Mouse (Mus musculus): ENCODE measurements around the gene Nrap. TPM values are rescaled to one million over a fixed set of nuclear protein-coding genes. Genes with fewer than 3 reads are reported as not detected.

Gene Nrap
- polyA plus RNA-seq, 1 experiment from 2014 or later, result 0.09 TPM

- DNase-seq (ENCODE audit: low spot score), result no peak
- peaks cover 22% of the 10 kb centered on the region for H3K27me3 ChIP-seq (ENCODE audit: low read depth, poor library complexity, severe bottlenecking)
- no peak overlapping the region for H3K4me3 ChIP-seq
- no peaks in the 10 kb centered on the region for H3K9me3 ChIP-seq (replicated peaks)
- H3K27ac ChIP-seq, result no peak overlapping the region
- no peaks in the 10 kb centered on the region for H3K36me3 ChIP-seq
- peaks cover 40% of the 10 kb centered on the region for H3K4me1 ChIP-seq
- WGBS, result 78% methylated on average over 9 of the region's 9 CpGs
Measured at GRCm38 (mm10) chr19:56393311-56393866, 3.6 kb upstream of the Nrap start.

- peaks cover 21% of the 10 kb centered on the region for H3K4me1 ChIP-seq
- peaks cover 22% of the 10 kb centered on the region for H3K27me3 ChIP-seq (ENCODE audit: low read depth, poor library complexity, severe bottlenecking)
- H3K27ac ChIP-seq, result no peak overlapping the region
- no peaks in the 10 kb centered on the region for H3K36me3 ChIP-seq
- no peak for DNase-seq (ENCODE audit: low spot score)
- no peak overlapping the region for H3K4me3 ChIP-seq
- H3K9me3 ChIP-seq (replicated peaks), result no peaks in the 10 kb centered on the region
- WGBS, result 81% methylated on average over 6 of the region's 6 CpGs
Measured at GRCm38 (mm10) chr19:56391307-56392046, 1.6 kb upstream of the Nrap start.

GRCm38 (mm10) chr19:56389176-56389575 is 661 bp downstream of the Nrap start:
- peaks cover 13% of the 10 kb centered on the region for H3K4me1 ChIP-seq
- no peaks in the 10 kb centered on the region for H3K36me3 ChIP-seq
- no peak overlapping the region for H3K27ac ChIP-seq
- 94% methylated on average over 11 of the region's 11 CpGs for WGBS
- H3K9me3 ChIP-seq (replicated peaks), result no peaks in the 10 kb centered on the region
- no peaks in the 10 kb centered on the region for H3K27me3 ChIP-seq (ENCODE audit: low read depth, poor library complexity, severe bottlenecking)
- DNase-seq (ENCODE audit: low spot score), result no peak
- no peak overlapping the region for H3K4me3 ChIP-seq

- 87% methylated on average over 4 of the region's 4 CpGs for WGBS
- no peaks in the 10 kb centered on the region for H3K36me3 ChIP-seq
Measured at GRCm38 (mm10) chr19:56387726-56388302, 2.0 kb downstream of the Nrap start.

GRCm38 (mm10) chr19:56386095-56386494 is 3.7 kb downstream of the Nrap start:
- no peaks in the 10 kb centered on the region for H3K36me3 ChIP-seq
- H3K27ac ChIP-seq, result no peak overlapping the region
- H3K27me3 ChIP-seq (ENCODE audit: low read depth, poor library complexity, severe bottlenecking), result 0 out of 2 replicates have a peak, but pooled peaks cover 2% of the 10 kb centered on the region
- no peak overlapping the region for H3K4me3 ChIP-seq
- no peaks in the 10 kb centered on the region for H3K4me1 ChIP-seq
- H3K9me3 ChIP-seq (replicated peaks), result no peaks in the 10 kb centered on the region
- 95% methylated on average over 10 of the region's 10 CpGs for WGBS
- no peak for DNase-seq (ENCODE audit: low spot score)

More at GRCm38 (mm10) chr19:56387726-56388302, 2.0 kb downstream of the Nrap start:
- no peak overlapping the region for H3K27ac ChIP-seq
- H3K27me3 ChIP-seq (ENCODE audit: low read depth, poor library complexity, severe bottlenecking), result no peaks in the 10 kb centered on the region
- 0 out of 2 replicates have a peak, but pooled peaks cover 3% of the 10 kb centered on the region for H3K4me1 ChIP-seq
- no peaks in the 10 kb centered on the region for H3K9me3 ChIP-seq (replicated peaks)
- no peak overlapping the region for H3K4me3 ChIP-seq
- no peak for DNase-seq (ENCODE audit: low spot score)

- Histone ChIP-seq H3K27me3 (ENCODE audit: low read depth, poor library complexity, severe bottlenecking) (0 out of 2 replicates have a peak, but pooled peaks cover 4% of the 10 kb centered on the region), H3K27ac (no peak overlapping the region), H3K4me1 (no peaks in the 10 kb centered on the region), H3K9me3 (replicated peaks) (no peaks in the 10 kb centered on the region), H3K4me3 (no peak overlapping the region), H3K36me3 (no peaks in the 10 kb centered on the region)
- no peak for DNase-seq (ENCODE audit: low spot score)
- WGBS, result 86% methylated on average over 5 of the region's 5 CpGs
Measured at GRCm38 (mm10) chr19:56385546-56385945, 4.3 kb downstream of the Nrap start.

GRCm38 (mm10) chr19:56381407-56381806 is 8.4 kb downstream of the Nrap start:
- Histone ChIP-seq H3K27ac (no peak overlapping the region), H3K27me3 (ENCODE audit: low read depth, poor library complexity, severe bottlenecking) (0 out of 2 replicates have a peak, but pooled peaks cover 4% of the 10 kb centered on the region), H3K4me1 (peaks cover 5% of the 10 kb centered on the region; the same call in 1 of the 2 replicates), H3K9me3 (replicated peaks) (no peaks in the 10 kb centered on the region), H3K36me3 (no peaks in the 10 kb centered on the region), H3K4me3 (no peak overlapping the region)
- 91% methylated on average over 10 of the region's 10 CpGs for WGBS
- no peak for DNase-seq (ENCODE audit: low spot score)

GRCm38 (mm10) chr19:56380341-56380740 is 9.5 kb downstream of the Nrap start:
- Histone ChIP-seq H3K4me1 (peaks cover 5% of the 10 kb centered on the region; the same call in 1 of the 2 replicates), H3K27me3 (ENCODE audit: low read depth, poor library complexity, severe bottlenecking) (0 out of 2 replicates have a peak, but pooled peaks cover 4% of the 10 kb centered on the region), H3K9me3 (replicated peaks) (no peaks in the 10 kb centered on the region), H3K36me3 (no peaks in the 10 kb centered on the region), H3K4me3 (no peak overlapping the region), H3K27ac (no peak overlapping the region)
- no peak for DNase-seq (ENCODE audit: low spot score)
- WGBS, result 87% methylated on average over 7 of the region's 7 CpGs

- 77% methylated on average over 13 of the region's 13 CpGs for WGBS
- H3K36me3 ChIP-seq, result no peaks in the 10 kb centered on the region
- no peaks in the 10 kb centered on the region for H3K9me3 ChIP-seq (replicated peaks)
- H3K4me3 ChIP-seq, result no peak overlapping the region
- no peak overlapping the region for H3K27ac ChIP-seq
- DNase-seq (ENCODE audit: low spot score), result no peak
- H3K4me1 ChIP-seq, result peaks cover 5% of the 10 kb centered on the region; the same call in 1 of the 2 replicates
- H3K27me3 ChIP-seq (ENCODE audit: low read depth, poor library complexity, severe bottlenecking), result 0 out of 2 replicates have a peak, but pooled peaks cover 4% of the 10 kb centered on the region
Measured at GRCm38 (mm10) chr19:56378554-56379172, 11.2 kb downstream of the Nrap start.

- Histone ChIP-seq H3K36me3 (no peaks in the 10 kb centered on the region), H3K27ac (no peak overlapping the region), H3K4me3 (no peak overlapping the region), H3K4me1 (peaks cover 5% of the 10 kb centered on the region; the same call in 1 of the 2 replicates), H3K27me3 (ENCODE audit: low read depth, poor library complexity, severe bottlenecking) (0 out of 2 replicates have a peak, but pooled peaks cover 4% of the 10 kb centered on the region), H3K9me3 (replicated peaks) (no peaks in the 10 kb centered on the region)
- DNase-seq (ENCODE audit: low spot score), result no peak
- WGBS, result 83% methylated on average over 5 of the region's 5 CpGs
Measured at GRCm38 (mm10) chr19:56378007-56378406, 11.8 kb downstream of the Nrap start.

- H3K27ac ChIP-seq, result no peak overlapping the region
- DNase-seq (ENCODE audit: low spot score), result no peak
- H3K4me3 ChIP-seq, result no peak overlapping the region
- H3K9me3 ChIP-seq (replicated peaks), result no peaks in the 10 kb centered on the region
- H3K36me3 ChIP-seq, result no peaks in the 10 kb centered on the region
- H3K27me3 ChIP-seq (ENCODE audit: low read depth, poor library complexity, severe bottlenecking), result no peaks in the 10 kb centered on the region
- 83% methylated on average over 10 of the region's 10 CpGs for WGBS
- peaks cover 30% of the 10 kb centered on the region for H3K4me1 ChIP-seq
Measured at GRCm38 (mm10) chr19:56374011-56374410, 15.8 kb downstream of the Nrap start.

- no peaks in the 10 kb centered on the region for H3K9me3 ChIP-seq (replicated peaks)
Measured at GRCm38 (mm10) chr19:56373246-56373645, 16.6 kb downstream of the Nrap start.

More at GRCm38 (mm10) chr19:56373246-56373645, 16.6 kb downstream of the Nrap start:
- WGBS, result 92% methylated on average over 5 of the region's 5 CpGs
- Histone ChIP-seq H3K27me3 (ENCODE audit: low read depth, poor library complexity, severe bottlenecking) (no peaks in the 10 kb centered on the region), H3K27ac (no peak overlapping the region), H3K4me1 (peaks cover 25% of the 10 kb centered on the region), H3K36me3 (no peaks in the 10 kb centered on the region), H3K4me3 (no peak overlapping the region)
- DNase-seq (ENCODE audit: low spot score), result no peak
